Mouse (Mus musculus): ENCODE results near the gene Ankrd33.

- TF ChIP-seq CTCF (IDR thresholded peaks at IDR 0.05; ENCODE audit: low read depth, low read length) (no peak), POLR2A (IDR thresholded peaks at IDR 0.05; ENCODE audit: borderline replicate concordance, low read depth, low read length) (no peak)
These were observed 14.6 kb upstream of the Ankrd33 start for GRCm38 (mm10) chr15:101100996-101101395.
